ENCODE assay signal across 7 mouse cellular contexts in genomic region chr8:119446211-119446989, GRCm38 (mm10). TPM values are rescaled to one million over a fixed set of nuclear protein-coding genes. Genes with fewer than 3 reads are reported as not detected.
DNase-seq lines count a peak whose midpoint lies in the region; ATAC-seq and TF ChIP-seq lines count a peak whose summit lies in the region.

Necab2 (plus strand) TSS chr8:119446719.

- H3K9me3 ChIP-seq in embryonic facial prominence, embryonic 11.5 days (replicated peaks; ENCODE audit: control insufficient read depth, low read length): no peaks in the 10 kb centered on the region
- no peaks in the 10 kb centered on the region for H3K9me3 ChIP-seq in kidney, embryonic 14.5 days (ENCODE audit: control insufficient read depth, low read length)
- H3K9me3 ChIP-seq in limb, embryonic 14.5 days (ENCODE audit: control insufficient read depth, low read length): no peaks in the 10 kb centered on the region
- H3K9me3 ChIP-seq in midbrain, embryonic 16.5 days (replicated peaks; ENCODE audit: control insufficient read depth, low read length, poor library complexity, severe bottlenecking): no peaks in the 10 kb centered on the region

- under 1% methylated on average over 28 of the region's 52 CpGs for WGBS in embryonic facial prominence, embryonic 11.5 days
- 2% methylated on average over 26 of the region's 52 CpGs for WGBS in kidney, embryonic 14.5 days
- WGBS in limb, embryonic 14.5 days: 2% methylated on average over 41 of the region's 52 CpGs
- 3% methylated on average over 27 of the region's 52 CpGs for WGBS in midbrain, embryonic 16.5 days

- peak within 1 kb of the TSS; percentile 91 for H3K4me2 ChIP-seq in embryonic facial prominence, embryonic 11.5 days (ENCODE audit: low read depth, low read length)
- peak within 1 kb of the TSS; percentile 99 for H3K4me2 ChIP-seq in kidney, embryonic 14.5 days (replicated peaks; ENCODE audit: low read depth, low read length)
- peak within 1 kb of the TSS; percentile 95 for H3K4me2 ChIP-seq in limb, embryonic 14.5 days (replicated peaks; ENCODE audit: low read depth, low read length, severe bottlenecking)
- H3K4me2 ChIP-seq in midbrain, embryonic 16.5 days (ENCODE audit: low read length): peak within 1 kb of the TSS; percentile 77

- H3K27ac ChIP-seq in embryonic facial prominence, embryonic 11.5 days (replicated peaks; ENCODE audit: low read depth, low read length): no peak within 1 kb of the TSS
- no peak within 1 kb of the TSS for H3K27ac ChIP-seq in kidney, embryonic 14.5 days (ENCODE audit: low read depth, low read length)
- H3K27ac ChIP-seq in limb, embryonic 14.5 days (replicated peaks; ENCODE audit: low read depth, low read length): no peak within 1 kb of the TSS
- H3K27ac ChIP-seq in midbrain, embryonic 16.5 days (ENCODE audit: low read length): no peak within 1 kb of the TSS

- peaks cover 17% of the 10 kb centered on the region for H3K27me3 ChIP-seq in embryonic facial prominence, embryonic 11.5 days (ENCODE audit: control insufficient read depth, insufficient read depth, low read length)
- H3K27me3 ChIP-seq in kidney, embryonic 14.5 days (ENCODE audit: control insufficient read depth, insufficient read depth, low read length): peaks cover 26% of the 10 kb centered on the region
- peaks cover 21% of the 10 kb centered on the region for H3K27me3 ChIP-seq in limb, embryonic 14.5 days (ENCODE audit: control insufficient read depth, insufficient read depth, low read length)
- no peaks in the 10 kb centered on the region for H3K27me3 ChIP-seq in midbrain, embryonic 16.5 days (ENCODE audit: control insufficient read depth, insufficient read depth, low read depth, low read length)

- H3K9ac ChIP-seq in embryonic facial prominence, embryonic 11.5 days (replicated peaks; ENCODE audit: low read length): peak within 1 kb of the TSS; percentile 80
- peak within 1 kb of the TSS; percentile 69 for H3K9ac ChIP-seq in kidney, embryonic 14.5 days (ENCODE audit: low read depth, low read length)
- peak within 1 kb of the TSS; percentile 70 for H3K9ac ChIP-seq in limb, embryonic 14.5 days (ENCODE audit: low read depth, low read length, severe bottlenecking)
- H3K9ac ChIP-seq in midbrain, embryonic 16.5 days (ENCODE audit: low read depth, low read length): peak within 1 kb of the TSS; percentile 82

- DNase-seq in adrenal gland, postnatal 25 days: peak; percentile 92
- DNase-seq in embryonic facial prominence, embryonic 11.5 days (ENCODE audit: low spot score): peak; percentile 92
- DNase-seq in heart, adult 9 months (ENCODE audit: low spot score in 2 of 2): peak; percentile 46 to 57
- DNase-seq in limb, embryonic 14.5 days (ENCODE audit: low spot score): peak; percentile 80
- peak; percentile 54 to 60 for DNase-seq in spleen, postnatal 36 days (ENCODE audit: low spot score in 2 of 2)

- ATAC-seq in embryonic facial prominence, embryonic 11.5 days (replicated peaks; ENCODE audit: insufficient number of reproducible peaks, low FRiP score, low TSS enrichment, low read depth): peak; percentile 45; the same call in 1 of the 2 replicates
- ATAC-seq in kidney, embryonic 14.5 days (ENCODE audit: low FRiP score, low TSS enrichment): peak; percentile 81
- ATAC-seq in limb, embryonic 14.5 days (ENCODE audit: low FRiP score, low read depth): peak; percentile 84
- peak; percentile 58 for ATAC-seq in midbrain, embryonic 16.5 days

- peak within 1 kb of the TSS; percentile 74 for H3K4me3 ChIP-seq in embryonic facial prominence, embryonic 11.5 days (ENCODE audit: low read depth, low read length)
- peak within 1 kb of the TSS; percentile 67 for H3K4me3 ChIP-seq in kidney, embryonic 14.5 days (ENCODE audit: low read length)
- H3K4me3 ChIP-seq in limb, embryonic 14.5 days (replicated peaks; ENCODE audit: low read length): peak within 1 kb of the TSS; percentile 65
- peak within 1 kb of the TSS; percentile 67 for H3K4me3 ChIP-seq in midbrain, embryonic 16.5 days (ENCODE audit: low read depth, low read length)

- no peaks in the 10 kb centered on the region for H3K36me3 ChIP-seq in embryonic facial prominence, embryonic 11.5 days (replicated peaks; ENCODE audit: control insufficient read depth, insufficient read depth, low read depth, low read length)
- H3K36me3 ChIP-seq in kidney, embryonic 14.5 days (ENCODE audit: control insufficient read depth, insufficient read depth, low read length): no peaks in the 10 kb centered on the region
- no peaks in the 10 kb centered on the region for H3K36me3 ChIP-seq in limb, embryonic 14.5 days (ENCODE audit: control insufficient read depth, insufficient read depth, low read length)
- no peaks in the 10 kb centered on the region for H3K36me3 ChIP-seq in midbrain, embryonic 16.5 days (ENCODE audit: control insufficient read depth, insufficient read depth, low read length)

- no peaks in the 10 kb centered on the region; the same call in 1 of the 2 replicates for H3K4me1 ChIP-seq in embryonic facial prominence, embryonic 11.5 days (ENCODE audit: control insufficient read depth, insufficient read depth, low read length)
- 0 out of 2 replicates have a peak, but pooled peaks cover 7% of the 10 kb centered on the region for H3K4me1 ChIP-seq in kidney, embryonic 14.5 days (ENCODE audit: control insufficient read depth, insufficient read depth, low read length)
- H3K4me1 ChIP-seq in limb, embryonic 14.5 days (ENCODE audit: control insufficient read depth, insufficient read depth, low read length): 0 out of 2 replicates have a peak, but pooled peaks cover 2% of the 10 kb centered on the region
- H3K4me1 ChIP-seq in midbrain, embryonic 16.5 days (ENCODE audit: control insufficient read depth, insufficient read depth, low read length): peaks cover 5% of the 10 kb centered on the region

- no peak for TF ChIP-seq POLR2A in limb, embryonic 14.5 days (IDR thresholded peaks at IDR 0.05; ENCODE audit: borderline replicate concordance, extremely low read depth, insufficient read depth, insufficient read length)

RNA-seq across cellular contexts. Expression of gene Necab2, which starts in this region (rescaled TPM):
- total RNA-seq in adrenal gland, postnatal 25 days (2021): 6.5 and 7.0 TPM in 2 replicates
- polyA plus RNA-seq in embryonic facial prominence, embryonic 11.5 days (2014; fragmentation: Nextera tagmentation; extraction: Ambion mirVana): 9.2 and 11.9 TPM in 2 replicates
- polyA plus RNA-seq in kidney, embryonic 14.5 days (2014; fragmentation: Nextera tagmentation; extraction: Ambion mirVana): 4.6 and 5.0 TPM in 2 replicates
- 7.8 and 9.5 TPM in 2 replicates for polyA plus RNA-seq in limb, embryonic 14.5 days (2012; rRNA removed)
- 2.2 and 2.6 TPM in 2 replicates for polyA plus RNA-seq in limb, embryonic 14.5 days (2014; fragmentation: Nextera tagmentation; extraction: Ambion mirVana)
- polyA plus RNA-seq in midbrain, embryonic 16.5 days (2015; fragmentation: Nextera tagmentation; extraction: Ambion mirVana): 65.7 and 85.9 TPM in 2 replicates
